Mouse (Mus musculus): ENCODE data around the gene Lims1.

DNA sequence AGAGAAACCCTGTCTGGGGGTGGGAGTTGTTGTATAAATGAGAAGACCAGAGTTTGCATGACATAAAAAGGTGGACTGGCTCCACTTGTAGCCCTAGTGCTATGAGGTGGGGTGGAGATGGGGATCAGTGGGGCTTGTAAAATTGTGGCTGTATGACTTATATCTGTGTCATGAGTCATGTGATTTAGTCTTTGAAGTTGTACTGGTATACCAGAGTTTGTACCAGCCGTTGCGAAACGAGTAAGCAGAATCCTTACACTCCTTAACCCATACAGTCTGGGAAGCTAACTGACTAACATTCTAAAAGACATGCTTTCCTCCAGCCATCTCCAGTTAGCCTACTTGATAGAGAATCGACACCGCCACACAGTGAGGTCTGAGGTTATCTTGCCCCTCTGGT lies 10.1 kb downstream of the Lims1 start:
- TF ChIP-seq CTCF (IDR thresholded peaks at IDR 0.05; ENCODE audit: extremely low read depth, insufficient read depth, low read length) (no peak), POLR2A (IDR thresholded peaks at IDR 0.05; ENCODE audit: extremely low read depth, insufficient read depth, low read length) (no peak)
